Mouse (Mus musculus) small intestine, adult 2 months (tissue): Measurements from ENCODE around the gene Miox. TPM values are rescaled to one million over a fixed set of nuclear protein-coding genes. Genes with fewer than 3 reads are reported as not detected.

Experiments used
- H3K27ac ChIP-seq: fragments of 200-500 bp; 2 replicates; pipeline ENCODE4 v1.5.1; 2012; ENCODE audit warnings: low read depth, low read length, control low read depth, inconsistent platforms; ENCODE audit not compliant: insufficient read depth
- H3K27me3 ChIP-seq: fragments of 200-500 bp; 2 replicates; pipeline ENCODE4 v1.6.1; 2012; ENCODE audit warnings: mild to moderate bottlenecking, moderate library complexity, low read length, inconsistent platforms; ENCODE audit not compliant: control insufficient read depth, insufficient read depth
- H3K36me3 ChIP-seq: fragments of 200-500 bp; 2 replicates; pipeline ENCODE4 v1.6.1; 2012; ENCODE audit warnings: mild to moderate bottlenecking, low read length, control low read depth, inconsistent platforms; ENCODE audit not compliant: control insufficient read depth, insufficient read depth
- H3K4me1 ChIP-seq: fragments of 200-500 bp; 2 replicates; pipeline ENCODE4 v1.6.1; 2012; ENCODE audit warnings: low read length, inconsistent platforms, mixed read lengths; ENCODE audit not compliant: control insufficient read depth, insufficient read depth, insufficient read length
- H3K4me3 ChIP-seq: fragments of 200-500 bp; 2 replicates; pipeline ENCODE4 v1.5.1; 2012; ENCODE audit warnings: low read depth, mild to moderate bottlenecking, control low read depth, inconsistent platforms, low read length, moderate library complexity
- CTCF ChIP-seq: fragments of 200-500 bp; IDR thresholded peaks from 2 replicates; pipeline ENCODE4 v1.5.1; 2012; ENCODE audit warnings: low read depth, mild to moderate bottlenecking, control low read depth, inconsistent platforms, low read length, moderate library complexity, mixed read lengths; ENCODE audit not compliant: insufficient replicate concordance, insufficient read length; ENCODE audit errors: extremely low read depth
- POLR2A ChIP-seq: fragments of 200-500 bp; IDR thresholded peaks from 2 replicates; pipeline ENCODE4 v1.6.1; 2012; ENCODE audit warnings: low read depth, mild to moderate bottlenecking, control low read depth, inconsistent platforms, low read length, moderate library complexity
- WGBS: fragments of 180-500 bp; shearing (Covaris S2); methylation state at CpG from one replicate; pipeline ENCODE4 v1.1.7; 2018; 5-methylcytosine and 5-hydroxymethylcytosine counted together
- polyA plus RNA-seq: library from polyadenylated mRNA; depleted of rRNA; stranded (reverse); fragments of >200 nt; gene quantifications from 2 replicates; pipeline ENCODE4 v1.2.3, GENCODE M21; 2012; rRNA removed

Gene Miox
- polyA plus RNA-seq, result 0.10 and 0.43 TPM in 2 replicates

- Histone ChIP-seq H3K27me3 (no peaks in the 10 kb centered on the region; the same call in 1 of the 2 replicates), H3K27ac (no peak within 1 kb of the TSS), H3K36me3 (no peaks in the 10 kb centered on the region), H3K4me1 (no peaks in the 10 kb centered on the region), H3K4me3 (no peak within 1 kb of the TSS)
- WGBS, result 85% methylated on average over 7 of the region's 7 CpGs
- TF ChIP-seq CTCF (no peak), POLR2A (no peak)
Observed at GRCm38 (mm10) chr15:89334271-89334670, at the start of gene Miox. Gene Miox (plus strand): TSS chr15:89334398.

GRCm38 (mm10) chr15:89285004-89285403, 49.2 kb upstream of the Miox start:
- Histone ChIP-seq H3K27ac (no peak overlapping the region), H3K4me1 (no peaks in the 10 kb centered on the region), H3K27me3 (no peaks in the 10 kb centered on the region), H3K36me3 (peaks cover 48% of the 10 kb centered on the region), H3K4me3 (no peak overlapping the region)
- TF ChIP-seq POLR2A, result no peak
- no peak for TF ChIP-seq CTCF

- no peaks in the 10 kb centered on the region for H3K27me3 ChIP-seq
- H3K36me3 ChIP-seq, result peaks cover 45% of the 10 kb centered on the region
- no peak overlapping the region for H3K4me3 ChIP-seq
- TF ChIP-seq POLR2A (no peak), CTCF (no peak)
- WGBS, result 93% methylated on average over 5 of the region's 5 CpGs
- H3K4me1 ChIP-seq, result no peaks in the 10 kb centered on the region
- H3K27ac ChIP-seq, result no peak overlapping the region
Observed at GRCm38 (mm10) chr15:89285478-89285877, 48.7 kb upstream of the Miox start.

- peaks cover 49% of the 10 kb centered on the region for H3K36me3 ChIP-seq
- no peak overlapping the region for H3K27ac ChIP-seq
- WGBS, result 69% methylated on average over 7 of the region's 7 CpGs
Observed at GRCm38 (mm10) chr15:89286114-89286513, 48.1 kb upstream of the Miox start.

GRCm38 (mm10) chr15:89286582-89286981, 47.6 kb upstream of the Miox start:
- Histone ChIP-seq H3K36me3 (peaks cover 49% of the 10 kb centered on the region), H3K27ac (no peak overlapping the region), H3K4me1 (no peaks in the 10 kb centered on the region), H3K4me3 (no peak overlapping the region), H3K27me3 (no peaks in the 10 kb centered on the region)
- TF ChIP-seq CTCF (no peak), POLR2A (no peak)
- WGBS, result 81% methylated on average over 5 of the region's 5 CpGs

More at GRCm38 (mm10) chr15:89286114-89286513, 48.1 kb upstream of the Miox start:
- Histone ChIP-seq H3K27me3 (no peaks in the 10 kb centered on the region), H3K4me1 (no peaks in the 10 kb centered on the region), H3K4me3 (no peak overlapping the region)
- TF ChIP-seq POLR2A (no peak), CTCF (no peak)

- WGBS, result 83% methylated on average over 23 of the region's 23 CpGs
- Histone ChIP-seq H3K4me1 (no peaks in the 10 kb centered on the region), H3K4me3 (no peak overlapping the region), H3K27me3 (no peaks in the 10 kb centered on the region), H3K27ac (no peak overlapping the region), H3K36me3 (peaks cover 53% of the 10 kb centered on the region)
- TF ChIP-seq CTCF, result no peak
- TF ChIP-seq POLR2A, result no peak
Observed at GRCm38 (mm10) chr15:89288227-89288767, 45.9 kb upstream of the Miox start.

GRCm38 (mm10) chr15:89289455-89289854, 44.7 kb upstream of the Miox start:
- Histone ChIP-seq H3K27me3 (no peaks in the 10 kb centered on the region), H3K4me1 (no peaks in the 10 kb centered on the region; the same call in 1 of the 2 replicates), H3K36me3 (peaks cover 60% of the 10 kb centered on the region), H3K4me3 (no peak overlapping the region), H3K27ac (no peak overlapping the region)
- 94% methylated on average over 11 of the region's 11 CpGs for WGBS
- TF ChIP-seq POLR2A (no peak), CTCF (no peak)
